Mouse (Mus musculus) E14TG2a.4 (cell line): ENCODE measurements around the gene Zfhx3.

Source experiments
- H3K27me3 ChIP-seq: 2 replicates; pipeline ENCODE4 v1.6.1; 2014; ENCODE audit warnings: low read length, control low read depth; ENCODE audit not compliant: insufficient read depth
- H3K36me3 ChIP-seq: 2 replicates; pipeline ENCODE4 v1.6.1; 2014; ENCODE audit warnings: low read length, control low read depth; ENCODE audit not compliant: insufficient read depth
- H3K4me1 ChIP-seq: replicated peaks from 2 replicates; pipeline ENCODE4 v1.6.1; 2014; ENCODE audit warnings: low read depth, low read length, control low read depth
- H3K4me3 ChIP-seq: replicated peaks from 2 replicates; pipeline ENCODE4 v1.5.1; 2014; ENCODE audit warnings: mild to moderate bottlenecking, low read length
- H3K9me3 ChIP-seq: 2 replicates; pipeline ENCODE4 v1.6.1; 2014; ENCODE audit warnings: low read length, control low read depth
- CTCF ChIP-seq: conservative IDR thresholded peaks from 2 replicates; pipeline ENCODE4 v1.5.1; 2014; ENCODE audit warnings: low read length
- NANOG ChIP-seq: IDR thresholded peaks from 2 replicates; pipeline ENCODE4 v1.6.1; 2014; ENCODE audit warnings: borderline replicate concordance, low read length, mixed read lengths
- POU5F1 ChIP-seq: IDR thresholded peaks from 2 replicates; pipeline ENCODE4 v1.6.1; 2014; ENCODE audit warnings: low read length, borderline replicate concordance

The Zfhx3 gene

DNA sequence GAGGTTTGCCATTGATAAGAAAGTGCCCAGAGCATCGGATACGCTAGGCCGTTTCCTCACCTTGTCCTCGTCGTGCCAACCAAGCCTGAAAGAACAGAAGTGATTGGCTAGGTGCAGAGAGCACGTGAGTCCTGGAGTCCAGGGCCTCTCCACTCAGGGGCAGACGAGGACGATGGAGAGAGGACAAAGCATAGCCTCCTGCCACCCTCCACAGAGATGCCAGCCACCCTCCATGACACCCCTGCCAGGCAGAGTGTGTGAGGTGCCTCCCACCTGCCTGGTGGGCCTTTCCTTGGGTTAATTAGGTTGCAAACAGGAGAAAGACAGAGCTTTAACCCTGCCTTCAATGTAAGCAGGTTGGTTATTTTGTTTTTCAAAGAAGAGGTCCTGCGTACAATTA lies 965.6 kb downstream of the Zfhx3 start:
- Histone ChIP-seq H3K4me1 (peaks cover 28% of the 10 kb centered on the region), H3K27me3 (peaks cover 9% of the 10 kb centered on the region), H3K4me3 (no peak overlapping the region), H3K9me3 (no peaks in the 10 kb centered on the region), H3K36me3 (no peaks in the 10 kb centered on the region)
- TF ChIP-seq CTCF, result no peak
- no peak for TF ChIP-seq NANOG
- no peak for TF ChIP-seq POU5F1

- no peaks in the 10 kb centered on the region for H3K36me3 ChIP-seq
Measured at GRCm38 (mm10) chr8:108908540-108908939, 966.1 kb downstream of the Zfhx3 start.

DNA sequence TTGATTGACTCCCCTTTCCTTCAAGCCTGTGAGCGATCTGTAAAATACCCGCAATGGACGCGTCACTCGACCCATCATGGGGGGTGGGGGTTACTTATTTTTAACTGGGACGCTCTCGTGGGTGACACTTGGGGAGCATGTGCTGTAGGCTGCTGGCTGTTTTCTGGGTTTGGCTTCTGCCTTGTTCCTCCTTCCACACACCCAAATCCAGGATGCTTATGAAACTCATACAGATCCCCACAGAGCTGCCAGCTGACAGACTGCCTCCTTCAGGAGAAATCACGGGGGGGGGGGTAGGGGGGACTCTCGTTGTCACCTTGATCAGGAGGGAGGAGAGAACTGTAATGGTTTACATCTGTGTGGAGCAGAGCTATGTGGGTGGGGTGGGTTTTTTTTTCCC lies 966.6 kb downstream of the Zfhx3 start:
- no peak for TF ChIP-seq NANOG
- TF ChIP-seq CTCF, result no peak
- TF ChIP-seq POU5F1, result no peak
- Histone ChIP-seq H3K9me3 (no peaks in the 10 kb centered on the region), H3K4me3 (no peak overlapping the region), H3K4me1 (peaks cover 29% of the 10 kb centered on the region), H3K27me3 (peaks cover 4% of the 10 kb centered on the region; the same call in 1 of the 2 replicates), H3K36me3 (no peaks in the 10 kb centered on the region)

More at GRCm38 (mm10) chr8:108908540-108908939, 966.1 kb downstream of the Zfhx3 start:
- TF ChIP-seq NANOG (no peak), CTCF (no peak), POU5F1 (no peak)
- Histone ChIP-seq H3K4me1 (peaks cover 29% of the 10 kb centered on the region), H3K9me3 (no peaks in the 10 kb centered on the region), H3K27me3 (peaks cover 4% of the 10 kb centered on the region; the same call in 1 of the 2 replicates), H3K4me3 (no peak overlapping the region)

DNA sequence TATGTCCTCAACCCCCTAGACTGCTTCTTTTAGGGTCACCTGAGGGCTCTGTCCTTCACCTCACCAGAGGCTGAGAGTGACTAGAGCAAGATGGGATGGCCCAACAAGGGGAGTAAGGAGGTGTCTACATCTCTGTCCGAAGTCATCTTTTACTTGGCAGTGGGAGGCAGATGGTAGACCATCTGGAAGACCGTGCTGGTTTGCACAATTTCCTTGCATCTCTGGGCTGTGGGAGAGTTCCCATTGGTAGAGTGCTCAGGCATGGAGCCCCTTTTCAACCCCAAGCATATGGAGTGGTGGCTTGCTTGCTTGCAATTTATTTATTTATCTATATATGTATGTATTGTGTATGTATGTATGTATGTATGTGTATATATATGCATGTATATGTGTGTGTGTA lies 967.0 kb downstream of the Zfhx3 start:
- Histone ChIP-seq H3K4me1 (peaks cover 29% of the 10 kb centered on the region), H3K4me3 (no peak overlapping the region)
- TF ChIP-seq CTCF (no peak), NANOG (no peak), POU5F1 (no peak)

DNA sequence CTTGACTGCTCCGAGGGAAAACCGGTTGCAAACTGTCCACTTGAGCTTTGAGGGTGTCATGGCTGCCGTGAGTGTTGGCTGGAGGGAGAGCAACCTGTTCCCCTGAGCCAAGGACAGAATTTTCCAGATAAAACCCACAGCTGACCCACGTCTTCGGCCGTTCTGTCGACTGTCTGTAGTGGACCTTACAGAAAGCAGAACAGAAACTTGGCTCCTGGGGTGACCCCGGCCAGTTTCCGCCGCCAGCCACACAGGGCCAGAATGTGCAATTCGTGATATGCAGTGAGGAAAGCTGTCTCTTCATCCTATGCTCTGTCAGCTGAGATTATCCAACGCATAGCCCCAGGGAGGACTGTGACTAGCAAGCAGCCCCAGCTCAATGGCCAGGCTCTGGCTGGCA lies 968.4 kb downstream of the Zfhx3 start:
- H3K36me3 ChIP-seq, result no peaks in the 10 kb centered on the region
- H3K27me3 ChIP-seq, result peaks cover 6% of the 10 kb centered on the region; the same call in 1 of the 2 replicates
- TF ChIP-seq CTCF (no peak), POU5F1 (no peak), NANOG (no peak)
- peaks cover 29% of the 10 kb centered on the region for H3K4me1 ChIP-seq
- no peaks in the 10 kb centered on the region for H3K9me3 ChIP-seq
- peak overlapping the region; percentile 3; the same call in 1 of the 2 replicates for H3K4me3 ChIP-seq

More for the DNA sequence above, 967.0 kb downstream of the Zfhx3 start:
- H3K36me3 ChIP-seq, result no peaks in the 10 kb centered on the region
- H3K9me3 ChIP-seq, result no peaks in the 10 kb centered on the region
- H3K27me3 ChIP-seq, result peaks cover 6% of the 10 kb centered on the region; the same call in 1 of the 2 replicates

DNA sequence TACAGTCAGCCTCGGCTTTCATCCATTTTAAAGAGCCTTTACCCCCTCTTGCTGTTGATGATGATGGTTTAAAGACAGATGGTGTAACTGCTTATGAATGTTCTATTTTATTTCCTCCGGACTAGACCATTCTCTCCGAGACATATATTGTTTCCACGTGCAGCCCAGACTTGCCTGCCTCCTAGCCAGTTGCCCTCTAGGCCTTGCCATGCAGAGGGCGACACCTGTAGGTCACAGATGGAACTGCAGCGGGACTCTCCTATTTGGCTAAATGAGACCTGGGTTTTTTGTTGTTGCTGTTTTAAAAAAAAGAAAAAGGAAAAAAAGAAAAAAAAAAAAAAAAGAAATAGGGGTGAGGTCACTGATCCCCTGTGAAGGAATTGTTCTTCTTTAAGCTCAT lies 969.1 kb downstream of the Zfhx3 start:
- H3K27me3 ChIP-seq, result peaks cover 6% of the 10 kb centered on the region; the same call in 1 of the 2 replicates
- TF ChIP-seq NANOG (no peak), CTCF (peak; percentile 99)
- H3K9me3 ChIP-seq, result peaks cover 2% of the 10 kb centered on the region; the same call in 1 of the 2 replicates
- no peak overlapping the region for H3K4me3 ChIP-seq
- no peaks in the 10 kb centered on the region; the same call in 1 of the 2 replicates for H3K36me3 ChIP-seq
- peaks cover 26% of the 10 kb centered on the region for H3K4me1 ChIP-seq

DNA sequence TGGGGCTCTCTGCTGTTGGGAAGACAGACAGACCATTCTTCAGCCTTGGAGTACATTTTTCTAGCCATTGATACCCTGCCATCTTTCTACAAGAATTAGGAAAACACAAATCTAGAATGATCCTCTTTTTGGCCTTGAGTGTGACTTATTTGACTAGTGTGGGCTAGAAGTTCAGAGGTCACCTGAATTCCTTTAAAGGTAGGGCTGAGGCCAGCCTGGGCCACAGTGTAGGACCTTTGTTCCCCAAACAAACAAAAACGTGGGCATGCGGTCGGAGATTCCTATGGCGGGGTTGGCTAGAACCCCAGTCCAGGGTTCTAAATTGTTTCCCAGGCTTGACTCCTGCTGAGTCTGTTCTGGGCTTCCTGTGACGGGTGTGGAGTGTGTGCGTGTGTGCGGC lies 970.6 kb downstream of the Zfhx3 start:
- Histone ChIP-seq H3K4me1 (peaks cover 19% of the 10 kb centered on the region), H3K4me3 (no peak overlapping the region), H3K9me3 (peaks cover 6% of the 10 kb centered on the region), H3K27me3 (peaks cover 6% of the 10 kb centered on the region; the same call in 1 of the 2 replicates), H3K36me3 (no peaks in the 10 kb centered on the region; the same call in 1 of the 2 replicates)
- no peak for TF ChIP-seq POU5F1
- TF ChIP-seq CTCF, result no peak
- no peak for TF ChIP-seq NANOG

- H3K4me3 ChIP-seq, result no peak overlapping the region
- H3K4me1 ChIP-seq, result peaks cover 14% of the 10 kb centered on the region
- H3K36me3 ChIP-seq, result no peaks in the 10 kb centered on the region; the same call in 1 of the 2 replicates
- TF ChIP-seq POU5F1 (no peak), NANOG (no peak), CTCF (no peak)
- peaks cover 6% of the 10 kb centered on the region for H3K9me3 ChIP-seq
- H3K27me3 ChIP-seq, result peaks cover 6% of the 10 kb centered on the region; the same call in 1 of the 2 replicates
Measured at GRCm38 (mm10) chr8:108915425-108915824, 973.0 kb downstream of the Zfhx3 start.

GRCm38 (mm10) chr8:108915876-108916275 lies 973.4 kb downstream of the Zfhx3 start:
- Histone ChIP-seq H3K4me1 (peaks cover 10% of the 10 kb centered on the region), H3K9me3 (peaks cover 6% of the 10 kb centered on the region), H3K36me3 (no peaks in the 10 kb centered on the region; the same call in 1 of the 2 replicates), H3K27me3 (peaks cover 5% of the 10 kb centered on the region; the same call in 1 of the 2 replicates), H3K4me3 (no peak overlapping the region)
- TF ChIP-seq NANOG (no peak), CTCF (no peak), POU5F1 (no peak)
